Mouse (Mus musculus): ENCODE results near the gene Snx6. TPM values are rescaled to one million over a fixed set of nuclear protein-coding genes. Genes with fewer than 3 reads are reported as not detected.
"Not testable (repeated sequence)": the region's sequence is repeated elsewhere in the genome, so short reads cannot be mapped to it uniquely, and the experiment has no call there.

The Snx6 gene
- total and polyA plus RNA-seq, 3 experiments: 67.3 to 155 (median 85.8) TPM

GRCm38 (mm10) chr12:54713822-54714626 is 81.5 kb downstream of the Snx6 start:
- H3K9me3 ChIP-seq (replicated peaks; ENCODE audit: low read length); in situ Hi-C loops (cut with MboI; ENCODE audit: low pct_ligation_motif_present, low pct_unique_long_range_greater_than_20kb, low sequenced_read_pairs); DNase-seq (ENCODE audit: extremely low read depth); dilution Hi-C loops (cut with MboI; ENCODE audit: extremely low pct_ligation_motif_present, extremely low pct_unique_long_range_greater_than_20kb, low sequenced_read_pairs); H3K27me3 ChIP-seq (replicated peaks); H3K4me2 ChIP-seq (ENCODE audit: insufficient read depth, low read depth, poor library complexity, severe bottlenecking); H3K4me3 ChIP-seq (replicated peaks in 1 of 3; ENCODE audit: low read depth in 2 of 3, low read length in 2 of 3, poor library complexity in 1 of 3); H3K9ac ChIP-seq (ENCODE audit: insufficient read depth, low read depth); H3K79me2 ChIP-seq (replicated peaks; ENCODE audit: control insufficient read depth, extremely low read depth, insufficient read depth, poor library complexity, severe bottlenecking); H3K4me1 ChIP-seq (ENCODE audit: control insufficient read depth in 1 of 2, insufficient read depth in 2 of 2); H3K36me3 ChIP-seq (replicated peaks in 1 of 2; ENCODE audit: control insufficient read depth in 1 of 2, insufficient read depth in 1 of 2, low read length in 1 of 2); H3K27ac ChIP-seq (ENCODE audit: insufficient read depth, low read depth): not testable (repeated sequence)

GRCm38 (mm10) chr12:54710494-54710879 is 85.0 kb downstream of the Snx6 start:
- H3K4me2 ChIP-seq (ENCODE audit: insufficient read depth, low read depth, poor library complexity, severe bottlenecking); H3K4me3 ChIP-seq (replicated peaks in 1 of 3; ENCODE audit: low read depth in 2 of 3, low read length in 2 of 3, poor library complexity in 1 of 3); H3K27me3 ChIP-seq (replicated peaks); H3K4me1 ChIP-seq (ENCODE audit: control insufficient read depth in 1 of 2, insufficient read depth in 2 of 2); H3K9me3 ChIP-seq (replicated peaks; ENCODE audit: low read length); DNase-seq (ENCODE audit: extremely low read depth); H3K79me2 ChIP-seq (replicated peaks; ENCODE audit: control insufficient read depth, extremely low read depth, insufficient read depth, poor library complexity, severe bottlenecking); H3K36me3 ChIP-seq (replicated peaks in 1 of 2; ENCODE audit: control insufficient read depth in 1 of 2, insufficient read depth in 1 of 2, low read length in 1 of 2); dilution Hi-C loops (cut with MboI; ENCODE audit: extremely low pct_ligation_motif_present, extremely low pct_unique_long_range_greater_than_20kb, low sequenced_read_pairs); H3K27ac ChIP-seq (ENCODE audit: insufficient read depth, low read depth); in situ Hi-C loops (cut with MboI; ENCODE audit: low pct_ligation_motif_present, low pct_unique_long_range_greater_than_20kb, low sequenced_read_pairs); H3K9ac ChIP-seq (ENCODE audit: insufficient read depth, low read depth): not testable (repeated sequence)
- TF ChIP-seq POLR2A (IDR thresholded peaks at IDR 0.05; ENCODE audit: low read depth, low read length) (peak; percentile 58), NELFE (IDR thresholded peaks at IDR 0.05; ENCODE audit: low read depth, low read length) (peak; percentile 41; the same call in 1 of the 2 replicates), POLR2AphosphoS2 (IDR thresholded peaks at IDR 0.05; ENCODE audit: low read depth, low read length) (0 out of 2 replicates have a peak, but pooled peaks have one; percentile 30), ETS1 (conservative IDR thresholded peaks at IDR 0.05; ENCODE audit: low read depth, low read length) (0 out of 2 replicates have a peak, but pooled peaks have one; percentile 19), ZMIZ1 (IDR thresholded peaks at IDR 0.05; ENCODE audit: low read depth, low read length) (peak; percentile 83)

GRCm38 (mm10) chr12:54709691-54710493 is 85.6 kb downstream of the Snx6 start:
- not testable (repeated sequence) for H3K27ac ChIP-seq (ENCODE audit: insufficient read depth, low read depth); H3K4me2 ChIP-seq (ENCODE audit: insufficient read depth, low read depth, poor library complexity, severe bottlenecking)

More at GRCm38 (mm10) chr12:54709691-54710493, 85.6 kb downstream of the Snx6 start:
- in situ Hi-C loops (cut with MboI; ENCODE audit: low pct_ligation_motif_present, low pct_unique_long_range_greater_than_20kb, low sequenced_read_pairs); DNase-seq (ENCODE audit: extremely low read depth); H3K36me3 ChIP-seq (replicated peaks in 1 of 2; ENCODE audit: control insufficient read depth in 1 of 2, insufficient read depth in 1 of 2, low read length in 1 of 2); H3K79me2 ChIP-seq (replicated peaks; ENCODE audit: control insufficient read depth, extremely low read depth, insufficient read depth, poor library complexity, severe bottlenecking); H3K27me3 ChIP-seq (replicated peaks); dilution Hi-C loops (cut with MboI; ENCODE audit: extremely low pct_ligation_motif_present, extremely low pct_unique_long_range_greater_than_20kb, low sequenced_read_pairs); H3K4me1 ChIP-seq (ENCODE audit: control insufficient read depth in 1 of 2, insufficient read depth in 2 of 2); H3K4me3 ChIP-seq (replicated peaks in 1 of 3; ENCODE audit: low read depth in 2 of 3, low read length in 2 of 3, poor library complexity in 1 of 3); H3K9me3 ChIP-seq (replicated peaks; ENCODE audit: low read length); H3K9ac ChIP-seq (ENCODE audit: insufficient read depth, low read depth): not testable (repeated sequence)
- 0 out of 2 replicates have a peak, but pooled peaks have one; percentile 52 for TF ChIP-seq TBP (conservative IDR thresholded peaks at IDR 0.05; ENCODE audit: low read depth, low read length)
